In the genomic region with DNA sequence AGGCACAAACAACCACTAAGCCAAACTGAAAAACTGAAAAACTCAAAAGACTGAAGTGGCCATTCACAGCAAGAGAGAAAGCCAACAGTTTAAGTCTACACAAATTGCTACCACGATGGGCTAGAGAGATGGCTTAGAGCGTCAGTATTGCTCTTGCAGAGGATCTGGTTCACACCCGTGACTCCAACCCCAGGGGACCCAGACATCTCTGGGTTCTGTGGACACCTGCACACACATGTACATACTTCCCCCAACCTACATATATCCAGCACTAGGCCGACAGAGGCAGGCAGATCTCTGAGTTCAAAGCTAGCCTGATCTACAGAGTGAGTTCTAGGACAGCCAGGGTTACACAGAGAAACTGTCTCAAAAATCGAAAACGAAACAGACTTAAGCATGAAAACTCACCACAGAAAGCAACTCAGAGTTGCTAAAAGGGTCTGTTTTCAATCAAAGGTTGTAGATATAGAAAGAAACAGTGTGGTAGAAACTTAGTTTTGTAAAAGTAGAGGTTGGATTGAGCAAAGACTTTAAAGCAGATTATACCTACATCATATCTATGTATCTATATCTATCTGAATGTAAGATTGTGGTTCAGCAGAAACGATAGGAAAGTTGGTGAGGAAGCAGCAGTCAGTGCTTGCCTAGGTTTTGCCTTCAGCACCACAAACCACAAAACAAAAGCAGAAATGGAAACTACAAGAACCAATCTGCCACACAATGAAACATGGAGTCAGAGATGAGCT, we compare ENCODE assay signal across 25 mouse cellular contexts. TPM values are rescaled to one million over a fixed set of nuclear protein-coding genes. Genes with fewer than 3 reads are reported as not detected.
DNase-seq lines count a peak whose midpoint lies in the region; ATAC-seq lines count a peak whose summit lies in the region.
"Had no signal": no experiment of that assay in that cellular context is flagged by ENCODE, and none has a peak within 500 bp of the region (broad histone marks: within the 10 kb centered on the region; RNA-seq: fewer than 3 reads in every experiment).

No protein-coding gene starts in this region.

- ATAC-seq in activated CD4-positive, CD25-positive, alpha-beta regulatory T cell, adult 4 months = peak; percentile 81
- ATAC-seq in forebrain, embryonic 12.5 days (ENCODE audit: low FRiP score) = no peak
- ATAC-seq: forebrain, embryonic 16.5 days; hindbrain, embryonic 16.5 days; liver, postnatal 0 days had no signal

- peaks cover 68% of the 10 kb centered on the region for H3K36me3 ChIP-seq in heart, embryonic 10.5 days
- peaks cover 71% of the 10 kb centered on the region for H3K36me3 ChIP-seq in macrophage (ENCODE audit: inconsistent target)
- H3K36me3 ChIP-seq in forebrain, embryonic 12.5 days (replicated peaks) = peaks cover 25% of the 10 kb centered on the region

- H3K9ac ChIP-seq in forebrain, embryonic 12.5 days = no peak overlapping the region
- H3K9ac ChIP-seq: liver, postnatal 0 days had no signal

- no peak overlapping the region for H3K4me3 ChIP-seq in heart, embryonic 10.5 days
- H3K4me3 ChIP-seq in macrophage (ENCODE audit: inconsistent target) = no peak overlapping the region
- no peak overlapping the region for H3K4me3 ChIP-seq in forebrain, embryonic 12.5 days (replicated peaks)

- 88% methylated on average over 7 of the region's 7 CpGs for WGBS in heart, embryonic 10.5 days
- WGBS in macrophage (ENCODE audit: missing documents) = 65% methylated on average over 7 of the region's 7 CpGs
- WGBS in forebrain, embryonic 12.5 days = 85% methylated on average over 7 of the region's 7 CpGs

- DNase-seq in heart, adult 11 months = peak; percentile 15
- DNase-seq in heart, embryonic 10.5 days (ENCODE audit: low spot score) = no peak
- DNase-seq in 416B (ENCODE audit: low read depth) = peak; percentile 46
- DNase-seq in frontal cortex, postnatal 10 days (ENCODE audit: low spot score in 2 of 2) = no peak
- no peak for DNase-seq in right cerebral cortex, postnatal 4 days
- DNase-seq: adrenal gland, postnatal 14 days; cerebellum, adult 11 months; cerebellum, postnatal 10 days; heart, adult 18-20 months; heart, postnatal 36 days; kidney, adult 8-10 months; kidney, postnatal 14 days; left cerebral cortex, postnatal 4 days; liver; liver, postnatal 0 days; lung, postnatal 10 days had no signal

- H3K4me1 ChIP-seq in heart, embryonic 10.5 days = no peaks in the 10 kb centered on the region
- no peaks in the 10 kb centered on the region for H3K4me1 ChIP-seq in forebrain, embryonic 12.5 days

- H3K27me3 ChIP-seq in heart, embryonic 10.5 days (ENCODE audit: insufficient read depth, poor library complexity, severe bottlenecking) = no peaks in the 10 kb centered on the region
- H3K27me3 ChIP-seq in forebrain, embryonic 12.5 days = no peaks in the 10 kb centered on the region

- H3K79me2 ChIP-seq in macrophage (ENCODE audit: inconsistent target) = no peaks in the 10 kb centered on the region

- no peak overlapping the region for H3K4me2 ChIP-seq in forebrain, embryonic 12.5 days

- H3K9me3 ChIP-seq in heart, embryonic 10.5 days = no peaks in the 10 kb centered on the region
- no peaks in the 10 kb centered on the region for H3K9me3 ChIP-seq in forebrain, embryonic 12.5 days

- H3K27ac ChIP-seq in heart, embryonic 10.5 days = no peak overlapping the region
- H3K27ac ChIP-seq in macrophage = peak overlapping the region; percentile 2
- H3K27ac ChIP-seq in forebrain, embryonic 12.5 days = no peak overlapping the region
- H3K27ac ChIP-seq: stomach, postnatal 0 days had no signal

RNA-seq across cellular contexts. Expression of a gene that starts 44.6 kb away (rescaled TPM):
- polyA plus RNA-seq in heart, embryonic 10.5 days (2016; fragmentation: Nextera tagmentation; extraction: Ambion mirVana) = 29.4 and 30.8 TPM in 2 replicates
- polyA plus RNA-seq in activated CD4-positive, CD25-positive, alpha-beta regulatory T cell, adult 4 months (2017; shearing (Covaris generic)) = 10 to 100 TPM; 58.1 to 69.1 TPM
- total RNA-seq in macrophage (2018; cell fraction: chromatin; rRNA removed) = 100 to 1,000 TPM; 128 to 662 (median 397) TPM
- 100 to 1,000 TPM in 11 of 26 experiments, 10 to 100 TPM in 15; 44.8 to 155 (median 71.2) TPM for total RNA-seq in macrophage (2018; cell fraction: cytosol; rRNA removed)
- 100 to 1,000 TPM in 22 of 26 experiments, 10 to 100 TPM in 4; 86.0 to 401 (median 201) TPM for total RNA-seq in macrophage (2018; cell fraction: nucleus; rRNA removed)
- polyA plus RNA-seq in macrophage (2018) = 35.4 to 73.9 TPM (median 66.9 TPM) in 3 replicates
- polyA plus RNA-seq in forebrain, embryonic 12.5 days (2016; fragmentation: Nextera tagmentation; extraction: Ambion mirVana) = 21.3 and 23.1 TPM in 2 replicates

RNA-seq across cellular contexts. Expression of a gene that starts 56.3 kb away (rescaled TPM):
- polyA plus RNA-seq in heart, embryonic 10.5 days (2016; fragmentation: Nextera tagmentation; extraction: Ambion mirVana) = not detected in 2 replicates
- polyA plus RNA-seq in activated CD4-positive, CD25-positive, alpha-beta regulatory T cell, adult 4 months (2017; shearing (Covaris generic)) = not detected
- not detected for total RNA-seq in macrophage (2018; cell fraction: chromatin; rRNA removed)
- total RNA-seq in macrophage (2018; cell fraction: cytosol; rRNA removed) = not detected
- total RNA-seq in macrophage (2018; cell fraction: nucleus; rRNA removed) = not detected
- not detected in 3 replicates for polyA plus RNA-seq in macrophage (2018)
- 0.04 TPM in 1 of 2 replicates, not detected in the other for polyA plus RNA-seq in forebrain, embryonic 12.5 days (2016; fragmentation: Nextera tagmentation; extraction: Ambion mirVana)
- total RNA-seq: adrenal gland, postnatal 14 days; heart, adult 18-20 months; heart, postnatal 36 days; layer of hippocampus, adult 8-10 months; left cerebral cortex, postnatal 4 days; midbrain, postnatal 0 days had no signal
- polyA plus RNA-seq: forebrain, embryonic 16.5 days; heart, embryonic 14.5 days; hindbrain, embryonic 16.5 days; midbrain, postnatal 0 days had no signal

Comparison
In these comparisons a context has a peak if more than half of its experiments do, and no peak if none do; other contexts are left out.
1. DNase-seq: peak in heart, adult 11 months (single experiment) and 416B (single experiment); none in heart, embryonic 10.5 days (single experiment), frontal cortex, postnatal 10 days (0 of 2) and right cerebral cortex, postnatal 4 days (single experiment).